Mouse (Mus musculus): ENCODE measurements around the gene Srebf1.

DNA sequence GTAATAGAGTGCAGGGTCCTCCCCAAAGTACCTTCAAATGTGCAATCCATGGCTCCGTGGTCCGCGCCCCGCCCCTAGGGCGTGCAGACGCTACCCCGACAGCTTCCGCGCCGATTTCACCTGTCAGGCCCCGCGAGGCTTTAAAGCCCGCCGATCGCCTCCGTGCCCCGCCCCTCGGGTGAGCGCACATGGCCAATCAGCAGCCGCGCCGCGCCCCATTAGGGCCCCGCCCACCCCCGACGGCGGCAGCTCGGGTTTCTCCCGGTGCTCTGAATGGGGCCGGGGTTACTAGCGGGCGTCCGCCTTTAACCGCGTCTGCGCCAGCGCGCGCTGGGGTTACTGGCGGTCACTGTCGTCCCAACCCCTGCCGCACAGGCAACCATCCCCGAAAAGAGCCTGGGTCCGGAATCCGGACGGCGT is 12.1 kb downstream of the Srebf1 start:
- TF ChIP-seq CTCF (IDR thresholded peaks at IDR 0.05; ENCODE audit: low read depth), result no peak
- no peak; the same call in none of the 2 replicates for TF ChIP-seq EP300 (IDR thresholded peaks at IDR 0.05; ENCODE audit: low read depth)

Data from liver, embryonic 14.5 days (tissue).